8 mouse cellular contexts compared by ENCODE assay signal in genomic region chr17:35861198-35861857, GRCm38 (mm10). TPM values are rescaled to one million over a fixed set of nuclear protein-coding genes. Genes with fewer than 3 reads are reported as not detected.
DNase-seq lines count a peak whose midpoint lies in the region; ATAC-seq lines count a peak whose summit lies in the region.

Gene Nrm (plus strand): TSS chr17:35861318.

- peak within 1 kb of the TSS; percentile 82 for H3K4me3 ChIP-seq in hindbrain, embryonic 10.5 days

- peaks cover 58% of the 10 kb centered on the region for H3K4me1 ChIP-seq in hindbrain, embryonic 10.5 days (replicated peaks)

- 0 out of 2 replicates have a peak, but pooled peaks cover 4% of the 10 kb centered on the region for H3K27me3 ChIP-seq in hindbrain, embryonic 10.5 days (ENCODE audit: insufficient read depth, poor library complexity, severe bottlenecking)

- peak within 1 kb of the TSS; percentile 98 for H3K27ac ChIP-seq in hindbrain, embryonic 10.5 days

- peak; percentile 95 for DNase-seq in Muller cell, postnatal 12 days (ENCODE audit: inconsistent ontology term)
- peak; percentile 87 for DNase-seq in cerebellum, adult 9-10 months
- peak; percentile 93 for DNase-seq in hindbrain, embryonic 10.5 days (ENCODE audit: low spot score)
- peak; percentile 89 to 92 for DNase-seq in layer of hippocampus, postnatal 14 days (ENCODE audit: low spot score in 2 of 2)
- peak; percentile 95 for DNase-seq in lung, postnatal 36 days
- peak; percentile 93 for DNase-seq in retina, postnatal 1 day
- peak; percentile 87 for DNase-seq in thymus, postnatal 4 days

- peak; percentile 96 for ATAC-seq in frontal cortex, adult (ENCODE audit: low TSS enrichment)

- no peaks in the 10 kb centered on the region for H3K9me3 ChIP-seq in hindbrain, embryonic 10.5 days

- peaks cover 50% of the 10 kb centered on the region for H3K36me3 ChIP-seq in hindbrain, embryonic 10.5 days

- under 1% methylated on average over 47 of the region's 47 CpGs for WGBS in hindbrain, embryonic 10.5 days

RNA-seq across cellular contexts. Expression of gene Nrm, which starts in this region (rescaled TPM):
- polyA plus RNA-seq in hindbrain, embryonic 10.5 days (2016; fragmentation: Nextera tagmentation; extraction: Ambion mirVana), result 70.1 and 75.9 TPM in 2 replicates
- total RNA-seq in layer of hippocampus, postnatal 14 days (2021), result 1 to 10 TPM; 3.9 to 4.7 TPM

Comparison
In these comparisons a context has a peak if more than half of its experiments do, and no peak if none do; other contexts are left out.
1. Peak in every context shown above with its lines: DNase-seq, ATAC-seq, H3K4me3 ChIP-seq and H3K27ac ChIP-seq.